Mouse (Mus musculus): ENCODE results near the gene Crebrf.

The Crebrf gene

DNA sequence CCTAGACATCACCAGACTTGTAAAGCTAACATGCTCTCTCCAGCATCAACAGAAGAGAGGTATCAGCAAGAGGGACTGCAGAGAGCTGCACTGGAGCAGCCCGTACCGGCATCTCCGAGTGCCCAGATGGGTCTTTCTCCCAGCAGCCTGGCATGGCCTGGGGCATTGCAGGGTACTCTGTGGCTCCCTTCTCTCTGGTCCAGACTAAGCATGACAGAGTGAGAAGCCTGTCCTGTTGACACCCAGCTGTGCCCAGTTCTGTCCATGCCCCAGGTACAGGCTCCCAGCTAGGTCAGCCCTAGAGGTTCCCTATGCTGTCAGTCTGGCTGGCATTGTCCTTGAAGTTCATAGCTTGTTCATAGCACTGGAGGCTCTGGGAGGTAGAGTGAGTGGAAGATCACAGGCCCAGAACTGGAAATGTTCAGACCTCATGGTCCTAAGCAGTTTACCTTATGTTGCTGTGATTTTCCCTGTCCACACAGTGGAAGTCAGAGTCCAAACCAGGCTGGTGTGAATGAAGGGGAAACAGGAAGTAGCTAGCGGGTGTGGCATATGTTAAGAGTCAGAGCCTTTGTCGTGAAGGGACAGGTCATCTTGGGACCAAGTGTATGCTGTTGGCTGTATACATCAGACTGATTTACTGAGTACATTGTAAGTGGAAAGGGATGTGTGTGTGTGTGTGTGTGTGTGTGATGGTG lies 77.8 kb downstream of the Crebrf start:
- in situ Hi-C loops (cut with MboI; ENCODE audit: low pct_unique_long_range_greater_than_20kb in 1 of 2, low sequenced_read_pairs in 2 of 2, unreplicated experiment in 1 of 2) = no loop called here

DNA sequence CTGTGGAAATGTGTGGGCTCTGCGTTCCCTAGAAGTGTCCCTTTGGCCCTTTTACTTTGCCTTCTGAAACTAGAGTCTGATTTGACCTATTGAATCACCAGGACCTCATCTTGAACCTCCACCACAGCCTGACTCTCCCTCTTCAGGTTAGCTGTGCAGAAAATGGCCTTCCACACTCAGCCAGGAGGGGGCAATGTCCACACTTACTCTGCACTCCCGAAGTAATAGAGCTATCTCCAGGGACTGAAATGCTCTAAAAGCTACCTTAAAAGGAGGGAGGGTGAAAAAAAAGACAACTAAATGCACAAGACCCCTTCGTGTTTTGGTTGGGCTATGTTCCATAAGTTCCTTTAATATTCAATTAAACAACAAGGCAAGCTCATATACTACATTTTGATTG lies 79.3 kb downstream of the Crebrf start:
- in situ Hi-C loops (cut with MboI; ENCODE audit: low pct_unique_long_range_greater_than_20kb in 1 of 2, low sequenced_read_pairs in 2 of 2, unreplicated experiment in 1 of 2) = loop anchor here in 1 of 2 experiments (5.0 kb wide), 1 partner anchor 88 kb away; no protein-coding TSS in a partner anchor

- in situ Hi-C loops (cut with MboI; ENCODE audit: low pct_unique_long_range_greater_than_20kb in 1 of 2, low sequenced_read_pairs in 2 of 2, unreplicated experiment in 1 of 2) = loop anchor here in 1 of 2 experiments (5.0 kb wide), 1 partner anchor 87 kb away; no protein-coding TSS in a partner anchor
These were observed 79.9 kb downstream of the Crebrf start for GRCm38 (mm10) chr17:26795386-26795785.

DNA sequence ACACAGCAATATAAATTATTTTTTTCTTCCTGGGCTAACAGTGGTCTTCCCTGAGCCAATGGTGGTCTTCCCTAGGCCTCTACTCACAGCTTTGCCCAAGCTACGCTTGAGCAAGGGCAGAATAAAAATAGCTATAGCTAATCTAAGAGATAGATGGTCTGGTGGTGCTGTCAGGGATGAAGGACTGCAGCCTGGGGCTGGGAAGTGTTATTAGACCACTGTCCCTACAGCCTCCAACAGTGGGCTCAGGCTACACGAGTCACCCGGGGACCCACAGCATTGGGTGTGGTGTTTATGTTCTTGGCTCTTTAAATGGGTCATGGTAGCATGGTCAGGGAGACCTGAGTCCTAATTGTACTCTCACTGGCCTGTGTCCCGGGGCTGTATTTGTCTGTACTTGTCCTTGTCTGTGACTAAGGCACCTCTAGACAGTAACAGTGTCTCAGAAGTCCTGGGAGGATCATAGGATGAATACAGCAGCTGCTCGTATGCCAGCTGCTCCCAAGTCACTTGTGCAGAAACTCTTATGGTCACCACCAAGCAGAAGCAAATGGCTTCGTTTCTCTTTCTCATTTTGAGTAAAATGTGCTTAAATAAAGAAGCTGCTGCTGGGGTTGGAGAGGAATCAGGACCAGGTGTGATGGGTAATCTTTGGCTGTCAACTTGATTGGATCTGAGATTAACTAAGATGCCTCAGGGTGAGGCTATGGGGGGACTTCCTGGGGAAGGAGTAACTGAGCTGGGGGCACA lies 82.1 kb downstream of the Crebrf start:
- in situ Hi-C loops (cut with MboI; ENCODE audit: low pct_unique_long_range_greater_than_20kb in 1 of 2, low sequenced_read_pairs in 2 of 2, unreplicated experiment in 1 of 2) = loop anchor here in 1 of 2 experiments (5.0 kb wide), 1 partner anchor 85 kb away; no protein-coding TSS in a partner anchor

DNA sequence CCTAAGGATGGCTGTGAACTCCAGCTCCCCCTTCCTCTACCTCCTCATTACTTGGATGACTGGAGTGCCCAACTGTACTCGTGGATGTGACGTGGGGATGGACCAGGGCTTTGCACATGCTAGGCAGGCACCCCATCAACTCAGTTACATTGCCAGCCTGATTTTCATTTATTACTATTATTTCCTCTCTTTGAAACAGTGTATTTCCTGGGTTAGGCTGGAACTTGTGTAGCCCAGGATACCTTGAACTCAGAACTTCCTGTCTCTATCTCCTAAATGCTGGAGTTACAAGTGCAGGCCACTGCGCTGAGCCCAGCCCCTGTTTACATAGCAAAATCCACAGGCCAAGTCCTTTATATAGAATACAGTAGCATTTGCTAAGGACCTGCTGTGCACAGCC lies 87.4 kb downstream of the Crebrf start:
- in situ Hi-C loops (cut with MboI; ENCODE audit: low pct_unique_long_range_greater_than_20kb in 1 of 2, low sequenced_read_pairs in 2 of 2, unreplicated experiment in 1 of 2) = no loop called here

DNA sequence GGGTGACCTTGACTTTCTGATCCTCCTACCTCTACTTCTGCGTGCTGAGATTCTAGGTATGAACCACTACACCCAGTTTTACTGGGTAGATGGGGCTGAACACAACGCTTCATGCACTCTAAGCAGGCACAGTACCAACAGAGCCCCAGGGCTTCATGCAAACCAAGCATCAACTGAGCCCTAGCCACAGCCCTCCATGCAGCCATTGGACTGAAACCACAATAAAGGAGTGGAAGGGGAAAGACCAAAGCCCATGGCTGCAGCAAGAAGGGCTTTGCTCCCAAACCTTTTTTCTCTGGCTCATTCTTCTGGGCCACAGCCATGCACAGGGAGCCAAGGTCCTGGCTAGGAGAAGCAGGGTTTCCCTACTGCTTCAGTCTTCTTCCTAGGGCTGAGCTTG lies 97.2 kb downstream of the Crebrf start:
- in situ Hi-C loops (cut with MboI; ENCODE audit: low pct_unique_long_range_greater_than_20kb in 1 of 2, low sequenced_read_pairs in 2 of 2, unreplicated experiment in 1 of 2) = loop anchor here in 1 of 2 experiments (10.0 kb wide), 1 partner anchor 62 kb away; no protein-coding TSS in a partner anchor

- in situ Hi-C loops (cut with MboI; ENCODE audit: low pct_unique_long_range_greater_than_20kb in 1 of 2, low sequenced_read_pairs in 2 of 2, unreplicated experiment in 1 of 2) = loop anchor here in 1 of 2 experiments (10.0 kb wide), 1 partner anchor 61 kb away; no protein-coding TSS in a partner anchor
These were observed 98.0 kb downstream of the Crebrf start for GRCm38 (mm10) chr17:26813497-26813896.

DNA sequence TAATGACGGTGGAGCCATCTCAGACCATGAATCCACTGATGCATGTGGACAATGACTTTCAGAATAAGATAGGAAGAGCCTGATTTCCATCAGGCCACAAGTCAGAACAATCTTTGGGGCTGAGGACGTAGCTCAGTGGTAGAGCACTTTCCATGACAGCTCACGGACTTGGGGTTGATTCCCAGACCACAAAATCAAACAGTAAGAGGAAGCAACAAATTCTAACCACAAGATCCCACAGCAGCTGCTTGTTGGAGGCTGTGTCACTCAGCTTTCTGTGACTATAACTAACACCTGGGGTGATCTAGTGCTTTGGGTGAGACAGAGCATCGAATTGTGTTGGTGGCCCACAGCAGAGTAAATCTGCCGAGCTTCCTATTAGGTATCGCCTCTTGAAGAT lies 101.4 kb downstream of the Crebrf start:
- in situ Hi-C loops (cut with MboI; ENCODE audit: low pct_unique_long_range_greater_than_20kb in 1 of 2, low sequenced_read_pairs in 2 of 2, unreplicated experiment in 1 of 2) = loop anchor here in 1 of 2 experiments (10.0 kb wide), 1 partner anchor 58 kb away; no protein-coding TSS in a partner anchor

DNA sequence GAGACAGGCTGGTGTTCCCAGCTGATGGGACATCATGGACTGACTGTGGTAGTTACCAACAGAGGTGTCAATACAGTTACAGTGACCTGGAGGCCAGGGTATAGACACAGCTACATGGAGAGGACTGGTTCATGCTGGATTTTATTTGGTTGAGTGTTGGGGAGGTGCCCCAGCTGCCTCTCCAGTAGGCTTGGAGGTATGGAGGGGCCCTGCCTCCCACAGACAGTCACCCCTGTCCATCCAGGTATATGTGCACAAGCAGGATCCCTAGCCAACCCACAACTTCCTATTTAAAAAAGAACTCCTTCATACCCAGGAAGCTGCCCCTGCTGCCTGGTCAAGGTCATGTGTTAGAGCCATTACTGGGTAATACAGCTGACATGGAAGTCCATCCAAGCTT lies 102.3 kb downstream of the Crebrf start:
- in situ Hi-C loops (cut with MboI; ENCODE audit: low pct_unique_long_range_greater_than_20kb in 1 of 2, low sequenced_read_pairs in 2 of 2, unreplicated experiment in 1 of 2) = loop anchor here in 1 of 2 experiments (10.0 kb wide), 1 partner anchor 57 kb away; no protein-coding TSS in a partner anchor

- in situ Hi-C loops (cut with MboI; ENCODE audit: low pct_unique_long_range_greater_than_20kb in 1 of 2, low sequenced_read_pairs in 2 of 2, unreplicated experiment in 1 of 2) = loop anchor here (25.0 kb wide), 1 partner anchor 686 kb away; the partner anchor contains the start of gene Grm4 (in 2 of the 2)
These were observed 110.7 kb downstream of the Crebrf start for GRCm38 (mm10) chr17:26826131-26826530.
